Mouse (Mus musculus) heart, embryonic 10.5 days (tissue): ENCODE data around the gene Olfr1279. TPM values are rescaled to one million over a fixed set of nuclear protein-coding genes. Genes with fewer than 3 reads are reported as not detected.
"Not testable (repeated sequence)": the region's sequence is repeated elsewhere in the genome, so short reads cannot be mapped to it uniquely, and the experiment has no call there.

Source experiments
- DNase-seq: peaks from one replicate; pipeline ENCODE4 v3.0.0-alpha.2; 2017; ENCODE audit warnings: low spot score
- H3K27ac ChIP-seq: fragments of 300-500 bp; sonication (generic); 2 replicates; pipeline ENCODE4 v1.5.1; 2016; ENCODE audit warnings: mild to moderate bottlenecking
- H3K27me3 ChIP-seq: fragments of 300-500 bp; sonication (generic); 2 replicates; pipeline ENCODE4 v1.6.1; 2016; ENCODE audit warnings: mild to moderate bottlenecking; ENCODE audit not compliant: poor library complexity, insufficient read depth, severe bottlenecking
- H3K36me3 ChIP-seq: fragments of 300-500 bp; sonication (generic); 2 replicates; pipeline ENCODE4 v1.6.1; 2016; ENCODE audit warnings: mild to moderate bottlenecking, moderate library complexity
- H3K4me1 ChIP-seq: fragments of 300-500 bp; sonication (generic); 2 replicates; pipeline ENCODE4 v1.6.1; 2016; ENCODE audit warnings: mild to moderate bottlenecking
- H3K4me3 ChIP-seq: fragments of 300-500 bp; sonication (generic); 2 replicates; pipeline ENCODE4 v1.5.1; 2016; ENCODE audit warnings: mild to moderate bottlenecking, moderate library complexity
- H3K9me3 ChIP-seq: fragments of 300-500 bp; sonication (generic); 2 replicates; pipeline ENCODE4 v1.6.1; 2016; ENCODE audit warnings: mild to moderate bottlenecking, moderate library complexity
- WGBS: fragments of 180-500 bp; shearing (Covaris S2); methylation state at CpG from one replicate; pipeline ENCODE4 v1.1.7; 2016; 5-methylcytosine and 5-hydroxymethylcytosine counted together
- polyA plus RNA-seq: library from polyadenylated mRNA; unstranded; fragments of >200 nt; fragmentation: Nextera tagmentation; extraction: Ambion mirVana; gene quantifications from 2 replicates; pipeline ENCODE4 v1.2.1, GENCODE M21; 2016

The Olfr1279 gene
- polyA plus RNA-seq = 0.04 TPM in 1 of 2 replicates, not detected in the other

GRCm38 (mm10) chr2:111300374-111300773 lies at the start of gene Olfr1279:
Gene Olfr1279 (plus strand): TSS chr2:111300635.
- H3K36me3 ChIP-seq = no peaks in the 10 kb centered on the region
- H3K9me3 ChIP-seq = no peaks in the 10 kb centered on the region
- H3K27me3 ChIP-seq = no peaks in the 10 kb centered on the region
- no peak within 1 kb of the TSS for H3K27ac ChIP-seq
- no peak for DNase-seq
- no peak within 1 kb of the TSS for H3K4me3 ChIP-seq
- no peaks in the 10 kb centered on the region for H3K4me1 ChIP-seq

GRCm38 (mm10) chr2:111254216-111254615 lies 46.2 kb upstream of the Olfr1279 start, which contains the start of gene Olfr1276:
Gene Olfr1276 (plus strand): TSS chr2:111254516.
- Histone ChIP-seq H3K9me3 (no peaks in the 10 kb centered on the region; the same call in 1 of the 2 replicates), H3K27ac (no peak within 1 kb of the TSS), H3K4me1 (no peaks in the 10 kb centered on the region), H3K4me3 (no peak within 1 kb of the TSS), H3K27me3 (no peaks in the 10 kb centered on the region), H3K36me3 (no peaks in the 10 kb centered on the region)
- DNase-seq = no peak

GRCm38 (mm10) chr2:111274006-111274405 lies 26.4 kb upstream of the Olfr1279 start, which contains the start of gene Olfr1277:
Gene Olfr1277 (minus strand): TSS chr2:111274106.
- no peaks in the 10 kb centered on the region for H3K27me3 ChIP-seq
- no peak within 1 kb of the TSS for H3K27ac ChIP-seq
- no peaks in the 10 kb centered on the region for H3K9me3 ChIP-seq
- DNase-seq = no peak
- WGBS = 71% methylated on average over 2 of the region's 2 CpGs
- no peaks in the 10 kb centered on the region for H3K4me1 ChIP-seq
- H3K36me3 ChIP-seq = no peaks in the 10 kb centered on the region
- no peak within 1 kb of the TSS for H3K4me3 ChIP-seq

GRCm38 (mm10) chr2:111289836-111290235 lies 10.6 kb upstream of the Olfr1279 start, which contains the start of gene Olfr1278:
Gene Olfr1278 (plus strand): TSS chr2:111290136.
- DNase-seq = no peak
- H3K4me1 ChIP-seq = no peaks in the 10 kb centered on the region
- no peak within 1 kb of the TSS for H3K4me3 ChIP-seq
- H3K27ac ChIP-seq = no peak within 1 kb of the TSS
- no peaks in the 10 kb centered on the region for H3K36me3 ChIP-seq
- no peaks in the 10 kb centered on the region for H3K9me3 ChIP-seq
- no peaks in the 10 kb centered on the region for H3K27me3 ChIP-seq

- Histone ChIP-seq H3K4me1 (no peaks in the 10 kb centered on the region), H3K27me3 (no peaks in the 10 kb centered on the region), H3K36me3 (no peaks in the 10 kb centered on the region), H3K27ac (no peak overlapping the region), H3K4me3 (no peak overlapping the region), H3K9me3 (no peaks in the 10 kb centered on the region)
- DNase-seq = no peak
Observed at GRCm38 (mm10) chr2:111298541-111298940, 1.9 kb upstream of the Olfr1279 start.

- Histone ChIP-seq H3K36me3 (no peaks in the 10 kb centered on the region), H3K27me3 (no peaks in the 10 kb centered on the region), H3K4me3 (no peak within 1 kb of the TSS), H3K4me1 (no peaks in the 10 kb centered on the region), H3K9me3 (no peaks in the 10 kb centered on the region), H3K27ac (no peak within 1 kb of the TSS)
- no peak for DNase-seq
Observed at GRCm38 (mm10) chr2:111313717-111314116, 13.3 kb downstream of the Olfr1279 start, which contains the start of gene Olfr1280. Gene Olfr1280 (plus strand): TSS chr2:111314017.

GRCm38 (mm10) chr2:111326220-111326619 lies 25.8 kb downstream of the Olfr1279 start, which contains the start of gene Olfr1281:
Gene Olfr1281 (plus strand): TSS chr2:111326520.
- no peak for DNase-seq
- no peaks in the 10 kb centered on the region for H3K27me3 ChIP-seq
- H3K9me3 ChIP-seq = no peaks in the 10 kb centered on the region
- no peak within 1 kb of the TSS for H3K4me3 ChIP-seq
- no peaks in the 10 kb centered on the region for H3K4me1 ChIP-seq
- H3K27ac ChIP-seq = no peak within 1 kb of the TSS
- 65% methylated on average over 2 of the region's 2 CpGs for WGBS
- no peaks in the 10 kb centered on the region for H3K36me3 ChIP-seq

GRCm38 (mm10) chr2:111333721-111334120 lies 33.3 kb downstream of the Olfr1279 start:
- DNase-seq, H3K4me1 ChIP-seq, H3K4me3 ChIP-seq, H3K9me3 ChIP-seq, H3K27me3 ChIP-seq, H3K27ac ChIP-seq, H3K36me3 ChIP-seq: not testable (repeated sequence)
- WGBS = 82% methylated on average over 5 of the region's 5 CpGs

GRCm38 (mm10) chr2:111335976-111336375 lies 35.5 kb downstream of the Olfr1279 start, which contains the start of gene Olfr1282:
Gene Olfr1282 (minus strand): TSS chr2:111336076.
- H3K27me3 ChIP-seq = no peaks in the 10 kb centered on the region
- WGBS = 75% methylated on average over 2 of the region's 2 CpGs

More at GRCm38 (mm10) chr2:111335976-111336375, 35.5 kb downstream of the Olfr1279 start, which contains the start of gene Olfr1282:
- no peaks in the 10 kb centered on the region for H3K9me3 ChIP-seq
- H3K4me3 ChIP-seq = no peak within 1 kb of the TSS
- H3K4me1 ChIP-seq = no peaks in the 10 kb centered on the region
- no peak within 1 kb of the TSS for H3K27ac ChIP-seq
- H3K36me3 ChIP-seq = no peaks in the 10 kb centered on the region
- no peak for DNase-seq

Other genes with a start within 250 kb of the Olfr1279 start
- not detected in 2 replicates for gene Gm13941, start 194.7 kb upstream of the Olfr1279 start, polyA plus RNA-seq
- not detected in 2 replicates for gene Gm15130, start 147.7 kb upstream of the Olfr1279 start, polyA plus RNA-seq
- not detected in 2 replicates for gene 4930430A15Rik, start 71.0 kb upstream of the Olfr1279 start, polyA plus RNA-seq
- not detected in 2 replicates for gene Olfr1275, start 65.3 kb upstream of the Olfr1279 start, polyA plus RNA-seq
- gene Olfr1276, start 46.1 kb upstream of the Olfr1279 start, polyA plus RNA-seq = not detected in 2 replicates
- not detected in 2 replicates for gene Olfr1277, start 26.5 kb upstream of the Olfr1279 start, polyA plus RNA-seq
- gene Olfr1278, start 10.5 kb upstream of the Olfr1279 start, polyA plus RNA-seq = not detected in 2 replicates
- gene Olfr1280, start 13.4 kb downstream of the Olfr1279 start, polyA plus RNA-seq = not detected in 2 replicates
- not detected in 2 replicates for gene Olfr1281, start 25.9 kb downstream of the Olfr1279 start, polyA plus RNA-seq
- not detected in 2 replicates for gene Olfr1282, start 35.4 kb downstream of the Olfr1279 start, polyA plus RNA-seq
- not detected in 2 replicates for gene Olfr1283, start 66.2 kb downstream of the Olfr1279 start, polyA plus RNA-seq
- gene Olfr1284, start 74.9 kb downstream of the Olfr1279 start, polyA plus RNA-seq = not detected in 2 replicates
- gene Olfr1286, start 122.5 kb downstream of the Olfr1279 start, polyA plus RNA-seq = not detected in 2 replicates
- gene Olfr1287, start 148.5 kb downstream of the Olfr1279 start, polyA plus RNA-seq = not detected in 2 replicates
- not detected in 2 replicates for gene Olfr1288, start 173.5 kb downstream of the Olfr1279 start, polyA plus RNA-seq
- not detected in 2 replicates for gene Olfr1289, start 180.2 kb downstream of the Olfr1279 start, polyA plus RNA-seq
- 0.15 and 0.31 TPM in 2 replicates for gene Olfr1290, start 193.2 kb downstream of the Olfr1279 start, polyA plus RNA-seq
- 0.09 TPM in 1 of 2 replicates, not detected in the other for gene Olfr1291-ps1, start 196.5 kb downstream of the Olfr1279 start, polyA plus RNA-seq
- not detected in 2 replicates for gene Olfr1293-ps, start 224.6 kb downstream of the Olfr1279 start, polyA plus RNA-seq
- gene Olfr1294, start 239.7 kb downstream of the Olfr1279 start, polyA plus RNA-seq = not detected in 2 replicates